8 mouse cellular contexts compared by ENCODE assay signal in the genomic region with DNA sequence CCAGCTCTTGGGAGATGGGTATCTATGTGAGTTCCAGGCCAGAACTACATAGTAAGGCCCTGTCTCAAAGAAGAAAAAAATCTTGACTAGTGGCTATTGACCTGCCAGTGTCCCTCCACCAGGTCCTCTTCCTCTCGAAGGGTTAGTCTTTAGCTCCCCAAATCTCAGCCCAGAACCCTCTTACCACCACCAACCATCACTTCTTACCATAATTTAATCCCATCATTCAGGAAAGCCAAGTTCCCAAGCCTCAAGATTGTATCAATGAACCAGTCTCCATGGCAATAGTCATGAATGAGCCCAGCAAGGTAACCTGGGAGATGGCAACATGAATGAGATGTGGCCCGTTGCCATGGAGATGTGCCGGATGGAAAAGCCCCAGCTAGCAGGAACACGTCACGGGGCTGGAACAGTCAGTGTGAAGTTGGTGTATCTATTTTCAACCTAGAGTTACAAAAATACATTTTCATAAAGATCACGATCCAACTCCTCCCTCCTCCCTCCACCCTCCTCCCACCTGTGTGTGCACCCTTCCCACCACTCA.
A peak's percentile ranks its signal among the peaks of the same experiment; 100 is the strongest.
DNase-seq lines count a peak whose midpoint lies in the region; ATAC-seq lines count a peak whose summit lies in the region.
"Had no signal": no experiment of that assay in that cellular context is flagged by ENCODE, and none has a peak within 500 bp of the region (broad histone marks: within the 10 kb centered on the region; RNA-seq: fewer than 3 reads in every experiment).

No protein-coding gene starts in this region.

- peaks cover 3% of the 10 kb centered on the region; the same call in 1 of the 2 replicates for H3K4me1 ChIP-seq in forebrain, embryonic 11.5 days (replicated peaks; ENCODE audit: control insufficient read depth, insufficient read depth, low read length)
- H3K4me1 ChIP-seq in hindbrain, embryonic 15.5 days (replicated peaks), result peaks cover 11% of the 10 kb centered on the region; the same call in 1 of the 2 replicates
- H3K4me1 ChIP-seq in intestine, embryonic 16.5 days (ENCODE audit: control insufficient read depth, insufficient read depth, low read length), result no peaks in the 10 kb centered on the region
- H3K4me1 ChIP-seq: embryonic facial prominence, embryonic 12.5 days had no signal

- DNase-seq in forebrain, embryonic 11.5 days (ENCODE audit: low spot score), result peak; percentile 69
- peak; percentile 90 to 92 for DNase-seq in left cerebral cortex, postnatal 36 days (ENCODE audit: low spot score in 2 of 2)
- DNase-seq in right cerebral cortex, postnatal 25 days, result peak; percentile 90
- no peak for DNase-seq in urinary bladder, postnatal 14 days (ENCODE audit: low spot score)
- DNase-seq in spleen, postnatal 4 days (ENCODE audit: low spot score in 2 of 2), result no peak

- ATAC-seq in forebrain, embryonic 11.5 days (replicated peaks; ENCODE audit: low FRiP score), result no peak
- peak; percentile 81 for ATAC-seq in hindbrain, embryonic 15.5 days (ENCODE audit: low FRiP score, low read depth)
- no peak for ATAC-seq in intestine, embryonic 16.5 days

- no peaks in the 10 kb centered on the region for H3K36me3 ChIP-seq in forebrain, embryonic 11.5 days (ENCODE audit: control insufficient read depth, insufficient read depth, low read length)
- no peaks in the 10 kb centered on the region for H3K36me3 ChIP-seq in hindbrain, embryonic 15.5 days
- H3K36me3 ChIP-seq in intestine, embryonic 16.5 days (ENCODE audit: control insufficient read depth, insufficient read depth, low read length), result no peaks in the 10 kb centered on the region
- H3K36me3 ChIP-seq: embryonic facial prominence, embryonic 12.5 days had no signal

- H3K4me3 ChIP-seq in forebrain, embryonic 11.5 days (ENCODE audit: low read depth, low read length), result no peak overlapping the region
- H3K4me3 ChIP-seq in hindbrain, embryonic 15.5 days, result no peak overlapping the region
- no peak overlapping the region for H3K4me3 ChIP-seq in intestine, embryonic 16.5 days (ENCODE audit: low read length)
- H3K4me3 ChIP-seq: embryonic facial prominence, embryonic 12.5 days had no signal

- no peak overlapping the region for H3K9ac ChIP-seq in forebrain, embryonic 11.5 days (ENCODE audit: low read length)
- H3K9ac ChIP-seq in hindbrain, embryonic 15.5 days, result no peak overlapping the region
- H3K9ac ChIP-seq in intestine, embryonic 16.5 days (ENCODE audit: low read depth, low read length), result no peak overlapping the region
- H3K9ac ChIP-seq: embryonic facial prominence, embryonic 12.5 days had no signal

- H3K4me2 ChIP-seq in forebrain, embryonic 11.5 days (ENCODE audit: low read depth, low read length, severe bottlenecking), result no peak overlapping the region
- H3K4me2 ChIP-seq in hindbrain, embryonic 15.5 days, result no peak overlapping the region
- H3K4me2 ChIP-seq in intestine, embryonic 16.5 days (ENCODE audit: low read depth, low read length), result no peak overlapping the region
- H3K4me2 ChIP-seq: embryonic facial prominence, embryonic 12.5 days had no signal

- 61% methylated on average over 6 of the region's 6 CpGs for WGBS in forebrain, embryonic 11.5 days
- 43% methylated on average over 6 of the region's 6 CpGs for WGBS in hindbrain, embryonic 15.5 days
- WGBS in intestine, embryonic 16.5 days, result 82% methylated on average over 6 of the region's 6 CpGs

- intact Hi-C loops in left cerebral cortex, postnatal 36 days (cut with DNase I), result no loop called here

- no peak overlapping the region for H3K27ac ChIP-seq in forebrain, embryonic 11.5 days (ENCODE audit: low read depth, low read length)
- no peak overlapping the region for H3K27ac ChIP-seq in hindbrain, embryonic 15.5 days (replicated peaks)
- H3K27ac ChIP-seq in intestine, embryonic 16.5 days (ENCODE audit: low read length), result no peak overlapping the region
- H3K27ac ChIP-seq: embryonic facial prominence, embryonic 12.5 days had no signal

- H3K27me3 ChIP-seq in forebrain, embryonic 11.5 days (ENCODE audit: control insufficient read depth, insufficient read depth, low read length), result no peaks in the 10 kb centered on the region
- no peaks in the 10 kb centered on the region for H3K27me3 ChIP-seq in hindbrain, embryonic 15.5 days
- H3K27me3 ChIP-seq in intestine, embryonic 16.5 days (replicated peaks; ENCODE audit: control insufficient read depth, insufficient read depth, low read length), result no peaks in the 10 kb centered on the region
- H3K27me3 ChIP-seq: embryonic facial prominence, embryonic 12.5 days had no signal

- no peaks in the 10 kb centered on the region for H3K9me3 ChIP-seq in forebrain, embryonic 11.5 days (ENCODE audit: control insufficient read depth, low read length)
- H3K9me3 ChIP-seq in hindbrain, embryonic 15.5 days, result no peaks in the 10 kb centered on the region
- H3K9me3 ChIP-seq in intestine, embryonic 16.5 days (ENCODE audit: control insufficient read depth, low read length), result no peaks in the 10 kb centered on the region
- H3K9me3 ChIP-seq: embryonic facial prominence, embryonic 12.5 days had no signal

Comparison
In these comparisons a context has a peak if more than half of its experiments do, and no peak if none do; other contexts are left out.
1. DNase-seq: peak in forebrain, embryonic 11.5 days (single experiment), left cerebral cortex, postnatal 36 days (2 of 2) and right cerebral cortex, postnatal 25 days (single experiment); none in urinary bladder, postnatal 14 days (single experiment) and spleen, postnatal 4 days (0 of 2).